Mouse (Mus musculus): ENCODE measurements around the gene Fam186b.
"Not testable (repeated sequence)": the region's sequence is repeated elsewhere in the genome, so short reads cannot be mapped to it uniquely, and the experiment has no call there.

Gene Fam186b

GRCm38 (mm10) chr15:99259730-99260252 lies 35.9 kb downstream of the Fam186b start:
- peak; percentile 93 for DNase-seq (ENCODE audit: low read depth, low spot score)

GRCm38 (mm10) chr15:99259167-99259729 lies 36.4 kb downstream of the Fam186b start:
- DNase-seq (ENCODE audit: low read depth, low spot score) = no peak

GRCm38 (mm10) chr15:99255241-99255749 lies 40.4 kb downstream of the Fam186b start:
- DNase-seq (ENCODE audit: low read depth, low spot score) = no peak

- peak; percentile 50 for DNase-seq (ENCODE audit: low read depth, low spot score)
Observed at GRCm38 (mm10) chr15:99254477-99255005, 41.1 kb downstream of the Fam186b start.

- DNase-seq (ENCODE audit: low read depth, low spot score) = no peak
Observed at GRCm38 (mm10) chr15:99253772-99254171, 41.9 kb downstream of the Fam186b start.

GRCm38 (mm10) chr15:99253175-99253479 lies 42.6 kb downstream of the Fam186b start:
- not testable (repeated sequence) for DNase-seq (ENCODE audit: low read depth, low spot score)

GRCm38 (mm10) chr15:99252381-99253174 lies 43.1 kb downstream of the Fam186b start:
- no peak for DNase-seq (ENCODE audit: low read depth, low spot score)

- peak; percentile 99 for DNase-seq (ENCODE audit: low read depth, low spot score)
Observed at GRCm38 (mm10) chr15:99251626-99252380, 43.9 kb downstream of the Fam186b start, which contains the start of gene Mcrs1. Gene Mcrs1 (minus strand): TSS chr15:99251961.

- DNase-seq (ENCODE audit: low read depth, low spot score) = not testable (repeated sequence)
Observed at GRCm38 (mm10) chr15:99251111-99251510, 44.6 kb downstream of the Fam186b start.

- no peak for DNase-seq (ENCODE audit: low read depth, low spot score)
Observed at GRCm38 (mm10) chr15:99249938-99250337, 45.8 kb downstream of the Fam186b start.

- peak; percentile 40 for DNase-seq (ENCODE audit: low read depth, low spot score)
Observed at GRCm38 (mm10) chr15:99248972-99249371, 46.7 kb downstream of the Fam186b start.

GRCm38 (mm10) chr15:99246736-99247135 lies 49.0 kb downstream of the Fam186b start:
- DNase-seq (ENCODE audit: low read depth, low spot score) = not testable (repeated sequence)

- no peak for DNase-seq (ENCODE audit: low read depth, low spot score)
Observed at GRCm38 (mm10) chr15:99242045-99242444, 53.6 kb downstream of the Fam186b start.

GRCm38 (mm10) chr15:99241249-99241648 lies 54.4 kb downstream of the Fam186b start:
- DNase-seq (ENCODE audit: low read depth, low spot score) = no peak

GRCm38 (mm10) chr15:99240129-99240528 lies 55.6 kb downstream of the Fam186b start:
- peak; percentile 63 for DNase-seq (ENCODE audit: low read depth, low spot score)

GRCm38 (mm10) chr15:99238006-99238405 lies 57.7 kb downstream of the Fam186b start:
- no peak for DNase-seq (ENCODE audit: low read depth, low spot score)

GRCm38 (mm10) chr15:99234326-99235010 lies 61.2 kb downstream of the Fam186b start:
- no peak for DNase-seq (ENCODE audit: low read depth, low spot score)

- DNase-seq (ENCODE audit: low read depth, low spot score) = no peak
Observed at GRCm38 (mm10) chr15:99233719-99234118, 62.0 kb downstream of the Fam186b start.

- DNase-seq (ENCODE audit: low read depth, low spot score) = no peak
Observed at GRCm38 (mm10) chr15:99231998-99232397, 63.7 kb downstream of the Fam186b start.

- peak; percentile 69 for DNase-seq (ENCODE audit: low read depth, low spot score)
Observed at GRCm38 (mm10) chr15:99226090-99226489, 69.6 kb downstream of the Fam186b start.
